Mouse (Mus musculus) limb, embryonic 12.5 days (tissue): ENCODE measurements around the gene Sphk2. TPM values are rescaled to one million over a fixed set of nuclear protein-coding genes. Genes with fewer than 3 reads are reported as not detected.

Experiments used
- ATAC-seq: fragments of 200-750 bp; cut with Nextera tagmentation; 2 replicates; pipeline ENCODE4 v1.8.0; 2017; ENCODE audit warnings: low read depth, moderate TSS enrichment; ENCODE audit not compliant: insufficient number of reproducible peaks, insufficient read depth, low FRiP score, low TSS enrichment
- H3K27ac ChIP-seq: fragments of 300-500 bp; sonication (generic); 2 replicates; pipeline ENCODE4 v1.5.1; 2016; ENCODE audit warnings: mild to moderate bottlenecking, moderate library complexity
- H3K27me3 ChIP-seq: fragments of 300-500 bp; sonication (generic); 2 replicates; pipeline ENCODE4 v1.6.1; 2016; ENCODE audit warnings: mild to moderate bottlenecking, moderate library complexity
- H3K36me3 ChIP-seq: fragments of 300-500 bp; sonication (generic); 2 replicates; pipeline ENCODE4 v1.6.1; 2016; ENCODE audit warnings: mild to moderate bottlenecking, moderate library complexity
- H3K4me1 ChIP-seq: fragments of 300-500 bp; sonication (generic); replicated peaks from 2 replicates; pipeline ENCODE4 v1.6.1; 2016
- H3K4me2 ChIP-seq: fragments of 300-500 bp; sonication (generic); 2 replicates; pipeline ENCODE4 v1.6.1; 2016; ENCODE audit warnings: mild to moderate bottlenecking, moderate library complexity
- H3K4me3 ChIP-seq: fragments of 300-500 bp; sonication (generic); replicated peaks from 2 replicates; pipeline ENCODE4 v1.5.1; 2016; ENCODE audit warnings: mild to moderate bottlenecking
- H3K9ac ChIP-seq: fragments of 300-500 bp; sonication (generic); replicated peaks from 2 replicates; pipeline ENCODE4 v1.6.1; 2016; ENCODE audit warnings: mild to moderate bottlenecking, moderate library complexity
- H3K9me3 ChIP-seq: fragments of 300-500 bp; sonication (generic); 2 replicates; pipeline ENCODE4 v1.6.1; 2016; ENCODE audit warnings: mild to moderate bottlenecking, moderate library complexity
- WGBS: fragments of 180-500 bp; shearing (Covaris S2); methylation state at CpG from one replicate; pipeline ENCODE4 v1.1.7; 2016; 5-methylcytosine and 5-hydroxymethylcytosine counted together
- polyA plus RNA-seq: library from polyadenylated mRNA; unstranded; fragments of >200 nt; fragmentation: Nextera tagmentation; extraction: Ambion mirVana; gene quantifications from 2 replicates; pipeline ENCODE4 v1.2.1, GENCODE M21; 2016

The Sphk2 gene
- polyA plus RNA-seq, 1 experiment from 2014 or later = 32.5 TPM

DNA sequence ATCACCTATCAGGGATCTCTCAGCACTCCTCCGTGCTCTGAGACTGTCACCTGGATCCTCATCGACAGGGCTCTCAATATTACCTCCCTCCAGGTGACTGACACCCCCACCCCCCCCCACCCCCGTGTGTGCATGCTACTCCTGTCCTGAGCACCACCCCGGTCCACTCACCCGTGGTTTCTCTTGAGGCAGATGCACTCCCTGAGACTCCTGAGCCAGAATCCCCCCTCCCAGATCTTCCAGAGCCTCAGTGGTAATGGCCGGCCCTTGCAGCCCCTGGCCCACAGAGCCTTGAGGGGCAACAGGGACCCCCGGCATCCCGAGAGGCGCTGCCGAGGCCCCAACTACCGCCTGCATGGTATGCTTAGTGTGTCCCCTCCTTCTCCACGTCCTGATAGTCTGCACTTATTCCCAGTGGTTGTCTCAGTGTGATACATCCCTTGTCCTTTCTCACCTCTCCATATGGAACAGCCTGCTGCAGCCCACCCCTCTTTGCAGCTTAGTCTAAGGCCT lies 14.2 kb downstream of the Sphk2 start:
- H3K36me3 ChIP-seq = no peaks in the 10 kb centered on the region
- H3K27ac ChIP-seq = peak overlapping the region; percentile 87
- 42% methylated on average over 12 of the region's 12 CpGs for WGBS
- H3K4me3 ChIP-seq = peak overlapping the region; percentile 75
- H3K9ac ChIP-seq = peak overlapping the region; percentile 54
- ATAC-seq = no peak
- peaks cover 27% of the 10 kb centered on the region for H3K27me3 ChIP-seq
- no peaks in the 10 kb centered on the region for H3K9me3 ChIP-seq
- peak overlapping the region; percentile 97 for H3K4me2 ChIP-seq
- H3K4me1 ChIP-seq = peaks cover 63% of the 10 kb centered on the region

DNA sequence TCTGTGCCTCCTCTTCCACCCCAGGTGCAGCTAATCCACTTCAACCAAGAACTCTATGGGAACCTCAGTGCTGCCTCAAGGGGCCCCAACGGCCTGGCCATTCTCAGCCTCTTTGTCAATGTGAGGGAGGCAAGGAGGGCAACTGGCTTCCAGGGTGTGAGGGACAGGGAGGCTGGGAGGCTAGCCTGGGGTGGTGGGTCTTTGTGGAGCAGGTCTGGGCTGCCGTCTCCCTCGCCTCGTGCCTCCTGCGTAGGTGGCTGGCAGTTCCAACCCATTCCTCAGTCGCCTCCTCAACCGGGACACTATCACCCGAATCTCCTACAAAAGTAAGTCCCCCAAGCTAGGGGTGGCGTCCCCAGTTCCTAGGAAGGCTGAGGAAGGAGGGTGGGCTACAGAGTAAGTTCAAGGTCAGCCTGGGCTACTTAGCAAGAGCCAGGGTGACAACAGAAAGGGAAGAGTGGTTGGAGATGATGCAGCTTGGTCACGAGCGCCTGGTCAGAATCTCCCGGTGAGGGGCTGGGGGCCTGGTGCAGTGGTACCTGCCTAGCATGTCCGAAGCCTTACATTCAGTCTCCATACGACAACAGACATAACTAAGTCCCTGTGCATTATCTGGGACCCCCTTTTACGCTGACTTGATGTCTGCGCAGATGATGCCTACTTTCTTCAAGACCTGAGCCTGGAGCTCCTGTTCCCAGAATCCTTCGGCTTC lies 14.8 kb downstream of the Sphk2 start:
- WGBS = 88% methylated on average over 17 of the region's 17 CpGs
- H3K4me3 ChIP-seq = no peak overlapping the region
- peaks cover 33% of the 10 kb centered on the region for H3K27me3 ChIP-seq
- no peak overlapping the region; the same call in 1 of the 2 replicates for H3K9ac ChIP-seq
- no peaks in the 10 kb centered on the region for H3K9me3 ChIP-seq
- peak overlapping the region; percentile 97 for H3K4me2 ChIP-seq
- H3K36me3 ChIP-seq = no peaks in the 10 kb centered on the region
- peaks cover 57% of the 10 kb centered on the region for H3K4me1 ChIP-seq
- no peak for ATAC-seq
- H3K27ac ChIP-seq = peak overlapping the region; percentile 87; the same call in 1 of the 2 replicates

DNA sequence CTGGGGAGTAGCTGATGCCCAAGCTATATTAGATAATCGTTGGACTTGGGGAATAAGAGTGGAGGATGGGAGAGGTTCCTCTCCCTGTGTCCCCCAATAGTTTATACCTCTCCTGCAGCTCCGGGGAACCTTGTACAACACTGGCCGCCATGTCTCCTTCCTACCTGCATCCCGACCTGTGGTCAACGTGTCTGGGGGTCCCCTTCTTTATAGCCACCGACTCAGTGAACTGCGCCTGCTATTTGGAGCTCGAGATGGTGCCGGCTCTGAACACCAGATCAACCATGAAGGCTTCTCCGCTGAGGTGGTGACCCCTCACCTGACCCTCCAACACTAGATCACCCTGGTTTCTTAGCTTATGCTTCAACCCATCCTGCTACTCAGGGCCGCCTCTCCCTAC lies 15.5 kb downstream of the Sphk2 start:
- Histone ChIP-seq H3K4me1 (peaks cover 51% of the 10 kb centered on the region), H3K9me3 (no peaks in the 10 kb centered on the region), H3K27ac (no peak overlapping the region), H3K36me3 (no peaks in the 10 kb centered on the region), H3K4me2 (no peak overlapping the region), H3K9ac (0 out of 2 replicates have a peak overlapping the region, but pooled peaks have one; percentile 12), H3K4me3 (no peak overlapping the region), H3K27me3 (peaks cover 36% of the 10 kb centered on the region)
- WGBS = 96% methylated on average over 11 of the region's 11 CpGs
- ATAC-seq = no peak

DNA sequence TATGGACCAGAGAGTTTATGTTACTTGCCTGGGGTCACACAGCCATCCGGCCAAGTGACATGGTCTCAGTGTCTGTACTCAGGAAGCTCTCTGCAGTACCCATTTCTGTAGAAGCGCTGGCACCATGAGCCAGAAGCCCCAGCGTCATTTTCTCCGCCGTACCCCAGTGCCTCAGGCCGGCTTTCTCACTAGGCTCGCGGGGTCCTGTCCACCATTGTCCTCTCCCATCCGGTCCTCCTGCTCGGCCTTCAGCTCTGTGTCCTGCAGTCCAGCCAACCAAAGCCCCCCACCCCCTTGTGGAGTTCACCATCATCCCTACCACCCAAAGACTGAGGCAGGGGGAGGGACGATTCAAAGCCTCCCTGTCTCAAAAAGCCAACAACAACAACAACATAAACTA lies 16.2 kb downstream of the Sphk2 start:
- H3K4me1 ChIP-seq = peaks cover 45% of the 10 kb centered on the region
- no peak overlapping the region for H3K27ac ChIP-seq
- H3K9ac ChIP-seq = no peak overlapping the region
- peaks cover 36% of the 10 kb centered on the region for H3K27me3 ChIP-seq
- H3K4me3 ChIP-seq = peak overlapping the region; percentile 51; the same call in 1 of the 2 replicates
- 84% methylated on average over 11 of the region's 11 CpGs for WGBS
- ATAC-seq = no peak
- no peaks in the 10 kb centered on the region for H3K36me3 ChIP-seq
- H3K4me2 ChIP-seq = peak overlapping the region; percentile 90
- H3K9me3 ChIP-seq = no peaks in the 10 kb centered on the region

DNA sequence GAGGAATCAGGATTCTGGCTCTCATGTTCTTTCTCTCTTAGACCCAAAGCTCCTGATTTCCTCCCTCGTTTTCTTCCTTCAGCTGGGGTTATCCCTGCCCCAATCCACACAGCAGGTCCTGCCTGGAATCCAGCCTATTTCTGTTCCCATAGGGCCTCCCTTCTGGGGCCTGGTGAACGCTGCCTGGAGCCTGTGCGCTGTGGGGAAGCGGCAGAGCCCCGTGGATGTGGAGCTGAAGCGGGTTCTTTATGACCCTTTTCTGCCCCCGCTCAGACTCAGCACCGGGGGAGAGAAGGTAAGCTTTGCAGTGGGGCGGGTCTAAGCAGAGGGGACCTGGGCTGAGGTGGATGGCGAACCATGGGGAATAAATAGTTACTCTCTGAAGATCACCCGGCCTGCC lies 16.7 kb downstream of the Sphk2 start:
- peaks cover 36% of the 10 kb centered on the region for H3K27me3 ChIP-seq
- peak overlapping the region; percentile 50; the same call in 1 of the 2 replicates for H3K27ac ChIP-seq
- no peak for ATAC-seq
- peaks cover 41% of the 10 kb centered on the region for H3K4me1 ChIP-seq
- no peak overlapping the region; the same call in 1 of the 2 replicates for H3K9ac ChIP-seq
- no peaks in the 10 kb centered on the region for H3K9me3 ChIP-seq
- H3K36me3 ChIP-seq = no peaks in the 10 kb centered on the region
- peak overlapping the region; percentile 51 for H3K4me3 ChIP-seq
- peak overlapping the region; percentile 90 for H3K4me2 ChIP-seq
- WGBS = 31% methylated on average over 11 of the region's 11 CpGs

DNA sequence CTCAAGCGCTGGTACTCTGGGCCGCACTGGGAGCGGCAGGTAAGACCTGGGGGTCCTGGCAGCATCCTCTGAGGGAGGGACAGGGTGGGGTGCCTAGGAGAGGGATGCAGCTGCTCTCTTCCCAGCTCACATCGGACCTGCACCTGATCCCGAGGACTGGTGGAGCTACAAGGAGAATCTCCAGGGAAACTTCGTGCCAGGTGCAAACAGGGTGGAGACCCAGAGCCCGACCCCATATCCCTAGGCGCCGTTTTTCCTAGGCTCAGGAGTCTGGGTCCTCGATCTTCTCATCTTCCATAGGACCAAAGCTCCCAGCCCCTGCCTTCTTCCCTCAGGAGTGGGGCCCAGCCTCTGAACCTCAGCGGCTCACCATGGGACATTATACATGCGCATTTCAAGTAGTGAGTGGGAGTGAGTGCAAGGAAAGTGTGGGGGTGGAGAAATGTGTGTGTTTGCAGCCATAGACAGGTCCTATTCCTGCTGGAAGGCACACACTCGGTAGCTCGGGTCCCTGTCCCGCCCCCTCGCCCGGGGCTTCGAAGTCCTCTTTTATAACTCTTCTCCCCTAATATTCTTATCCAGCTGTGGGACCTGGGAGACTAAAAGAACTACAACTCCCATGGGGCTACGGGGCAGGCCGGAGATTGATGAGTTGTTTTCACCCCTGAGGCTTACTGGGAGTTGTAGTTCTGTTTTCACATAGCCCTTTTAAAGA lies 17.3 kb downstream of the Sphk2 start:
- WGBS = 2% methylated on average over 20 of the region's 20 CpGs
- peak overlapping the region; percentile 51 for H3K4me3 ChIP-seq
- peaks cover 40% of the 10 kb centered on the region for H3K4me1 ChIP-seq
- no peak for ATAC-seq
- no peaks in the 10 kb centered on the region for H3K36me3 ChIP-seq
- no peak overlapping the region for H3K27ac ChIP-seq
- H3K9ac ChIP-seq = peak overlapping the region; percentile 67
- H3K4me2 ChIP-seq = peak overlapping the region; percentile 90
- peaks cover 36% of the 10 kb centered on the region for H3K27me3 ChIP-seq
- H3K9me3 ChIP-seq = no peaks in the 10 kb centered on the region

DNA sequence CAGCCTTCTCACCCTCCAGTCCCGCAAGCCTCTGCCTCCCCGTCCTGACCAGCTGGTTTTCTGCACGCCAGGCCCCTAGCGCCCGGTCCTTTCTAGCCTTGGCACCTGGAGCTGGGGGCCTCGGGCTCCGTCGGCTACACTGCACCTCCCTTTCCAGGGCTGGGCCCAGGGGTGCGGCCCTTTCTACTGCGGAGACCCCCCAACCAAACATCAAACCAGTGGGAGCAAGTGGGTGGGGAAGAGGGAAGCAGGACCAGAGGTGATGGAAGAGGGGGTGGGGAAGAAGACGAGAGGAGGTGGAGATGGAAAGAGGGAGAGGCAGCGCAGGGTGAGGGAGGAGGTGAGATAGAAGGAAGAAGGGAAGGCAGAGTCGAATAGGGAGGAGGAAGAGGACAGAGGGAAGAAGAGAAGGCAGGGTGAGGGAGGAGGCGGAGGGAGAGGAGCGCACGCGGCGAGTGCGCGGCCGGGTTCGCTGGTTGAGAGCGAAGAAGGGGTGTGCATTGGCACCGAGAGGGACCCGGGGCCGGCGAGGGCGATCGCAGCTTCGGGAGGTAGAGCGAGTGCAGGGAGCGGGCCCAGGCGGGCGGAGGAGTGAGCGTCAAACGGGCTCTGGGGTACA lies 18.2 kb downstream of the Sphk2 start, which contains the start of gene Car11:
Gene Car11 (plus strand): TSS at position 321 of the 619 bp plus-strand sequence.
- peaks cover 43% of the 10 kb centered on the region for H3K4me1 ChIP-seq
- H3K9ac ChIP-seq = peak within 1 kb of the TSS; percentile 67
- no peak within 1 kb of the TSS for H3K27ac ChIP-seq
- 2% methylated on average over 36 of the region's 36 CpGs for WGBS
- H3K9me3 ChIP-seq = no peaks in the 10 kb centered on the region
- H3K4me2 ChIP-seq = peak within 1 kb of the TSS; percentile 90
- peaks cover 36% of the 10 kb centered on the region for H3K27me3 ChIP-seq
- H3K4me3 ChIP-seq = peak within 1 kb of the TSS; percentile 51
- ATAC-seq = no peak
- H3K36me3 ChIP-seq = no peaks in the 10 kb centered on the region

DNA sequence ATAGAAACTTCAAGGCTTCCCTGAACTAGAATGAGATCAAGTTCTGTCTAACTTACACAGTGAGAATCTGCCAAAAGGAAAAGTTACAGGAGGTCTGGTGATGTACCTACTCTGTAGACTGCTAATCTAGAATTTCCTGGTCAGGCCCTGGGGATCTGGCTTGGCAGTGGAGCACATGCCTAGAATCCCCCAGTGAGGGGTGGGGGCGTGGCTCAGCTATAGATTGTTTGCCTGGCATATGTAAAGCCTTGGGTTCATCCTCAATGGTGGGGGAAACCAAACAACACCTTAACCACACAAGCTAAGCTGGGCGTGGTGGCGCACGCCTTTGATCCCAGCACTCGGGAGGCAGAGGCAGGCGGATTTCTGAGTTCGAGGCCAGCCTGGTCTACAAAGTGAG lies 19.9 kb downstream of the Sphk2 start:
- Histone ChIP-seq H3K4me2 (no peak overlapping the region), H3K4me1 (peaks cover 40% of the 10 kb centered on the region), H3K9me3 (no peaks in the 10 kb centered on the region), H3K27me3 (peaks cover 36% of the 10 kb centered on the region), H3K4me3 (no peak overlapping the region), H3K27ac (no peak overlapping the region), H3K36me3 (no peaks in the 10 kb centered on the region), H3K9ac (no peak overlapping the region)
- ATAC-seq = no peak
- 83% methylated on average over 7 of the region's 7 CpGs for WGBS

DNA sequence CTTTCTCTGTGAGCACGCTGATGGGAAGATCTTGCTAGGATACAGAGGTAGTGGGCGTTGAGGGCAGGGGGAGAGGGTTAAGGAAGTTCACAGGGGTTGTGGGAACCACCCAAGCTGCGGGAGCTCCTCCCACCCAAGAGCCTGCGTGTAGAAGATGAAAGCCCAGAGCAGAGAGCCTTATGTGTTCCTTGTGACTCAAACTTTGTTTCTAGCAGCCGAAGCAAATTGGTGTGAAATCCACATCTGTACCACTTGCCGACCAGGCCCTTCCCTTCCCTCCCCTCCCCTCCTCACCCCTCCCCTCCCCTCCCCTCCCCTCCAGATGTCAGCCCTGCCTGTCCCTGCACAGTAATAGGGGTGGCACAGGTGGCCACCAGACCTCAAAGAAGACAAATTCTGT lies 22.7 kb downstream of the Sphk2 start:
- H3K27ac ChIP-seq = peak overlapping the region; percentile 80
- H3K36me3 ChIP-seq = no peaks in the 10 kb centered on the region
- WGBS = 7% methylated on average over 6 of the region's 6 CpGs
- peaks cover 25% of the 10 kb centered on the region for H3K4me1 ChIP-seq
- ATAC-seq = peak; percentile 30; the same call in 1 of the 2 replicates
- no peak overlapping the region for H3K4me2 ChIP-seq
- no peaks in the 10 kb centered on the region for H3K9me3 ChIP-seq
- no peak overlapping the region for H3K4me3 ChIP-seq
- peaks cover 24% of the 10 kb centered on the region for H3K27me3 ChIP-seq
- no peak overlapping the region for H3K9ac ChIP-seq

DNA sequence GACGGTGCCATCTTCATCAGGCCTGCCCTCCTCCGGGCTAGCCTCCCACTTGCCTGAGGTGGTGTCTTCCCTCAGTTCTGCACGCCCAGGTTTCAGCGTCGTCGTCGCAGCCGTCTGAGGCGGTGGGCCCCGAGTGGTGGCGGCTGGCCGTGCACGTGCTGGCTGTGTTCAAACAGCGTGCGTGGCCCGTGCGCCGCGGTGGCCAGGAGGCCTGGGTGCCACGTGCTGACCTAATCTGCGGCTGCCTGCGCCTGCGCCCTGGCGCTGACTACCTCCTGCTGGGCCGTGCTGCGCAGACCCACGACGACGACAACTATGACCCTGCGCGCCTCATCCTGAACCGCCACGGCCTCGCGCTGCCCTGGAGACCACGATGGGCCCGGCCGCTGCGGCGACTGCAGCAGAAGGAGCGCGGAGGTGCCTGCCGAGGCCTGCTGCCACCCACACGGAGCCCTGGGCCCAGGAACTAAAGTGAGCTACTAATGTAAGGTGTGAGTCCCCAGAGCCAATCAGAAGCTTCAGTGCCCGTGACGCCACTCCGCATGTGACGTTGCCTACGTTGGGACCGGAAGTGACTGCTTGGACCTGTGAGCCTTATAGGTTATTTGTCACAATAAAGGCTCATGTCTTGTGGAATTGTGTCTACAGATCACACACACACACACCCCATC lies 23.7 kb downstream of the Sphk2 start, which contains the start of gene Sec1:
Gene Sec1 (minus strand): TSS at position 482 of the 671 bp plus-strand sequence.
- ATAC-seq = no peak
- H3K4me3 ChIP-seq = no peak within 1 kb of the TSS
- H3K27me3 ChIP-seq = peaks cover 14% of the 10 kb centered on the region
- peaks cover 19% of the 10 kb centered on the region; the same call in 1 of the 2 replicates for H3K4me1 ChIP-seq
- H3K9me3 ChIP-seq = no peaks in the 10 kb centered on the region
- no peaks in the 10 kb centered on the region for H3K36me3 ChIP-seq
- no peak within 1 kb of the TSS for H3K4me2 ChIP-seq
- 90% methylated on average over 50 of the region's 50 CpGs for WGBS
- peak within 1 kb of the TSS; percentile 80 for H3K27ac ChIP-seq
- no peak within 1 kb of the TSS for H3K9ac ChIP-seq
